Mouse (Mus musculus) liver, embryonic 16.5 days (tissue): ENCODE results near the gene 4931414P19Rik. TPM values are rescaled to one million over a fixed set of nuclear protein-coding genes. Genes with fewer than 3 reads are reported as not detected.

Experiments
- ATAC-seq: fragments of 200-750 bp; cut with Nextera tagmentation; 2 replicates; pipeline ENCODE4 v1.8.0; 2017; ENCODE audit warnings: low read depth, mild to moderate bottlenecking, moderate number of reproducible peaks, moderate library complexity
- H3K27ac ChIP-seq: fragments of 300-500 bp; sonication (generic); 2 replicates; pipeline ENCODE4 v1.5.1; 2014; ENCODE audit warnings: mild to moderate bottlenecking, low read length
- H3K27me3 ChIP-seq: fragments of 300-500 bp; sonication (generic); 2 replicates; pipeline ENCODE4 v1.6.1; 2014; ENCODE audit warnings: low read depth, low read length, mixed read lengths; ENCODE audit not compliant: control insufficient read depth, insufficient read depth
- H3K36me3 ChIP-seq: fragments of 300-500 bp; sonication (generic); 2 replicates; pipeline ENCODE4 v1.6.1; 2014; ENCODE audit warnings: mild to moderate bottlenecking; ENCODE audit not compliant: control insufficient read depth, insufficient read depth
- H3K4me1 ChIP-seq: fragments of 300-500 bp; sonication (generic); 2 replicates; pipeline ENCODE4 v1.6.1; 2014; ENCODE audit warnings: low read depth, low read length, mixed read lengths; ENCODE audit not compliant: control insufficient read depth
- H3K4me2 ChIP-seq: fragments of 300-500 bp; sonication (generic); 2 replicates; pipeline ENCODE4 v1.6.1; 2014; ENCODE audit warnings: low read depth, low read length, mixed read lengths
- H3K4me3 ChIP-seq: fragments of 300-500 bp; sonication (generic); 2 replicates; pipeline ENCODE4 v1.5.1; 2014; ENCODE audit warnings: low read depth, mild to moderate bottlenecking, low read length
- H3K9ac ChIP-seq: fragments of 300-500 bp; sonication (generic); 2 replicates; pipeline ENCODE4 v1.6.1; 2014; ENCODE audit warnings: low read depth, low read length
- H3K9me3 ChIP-seq: fragments of 300-500 bp; sonication (generic); replicated peaks from 2 replicates; pipeline ENCODE4 v1.6.1; 2016; ENCODE audit warnings: low read length; ENCODE audit not compliant: control insufficient read depth
- WGBS: fragments of 180-500 bp; shearing (Covaris S2); extraction: QIAGEN DNeasy Blood & Tissue Kit; methylation state at CpG from one replicate; pipeline ENCODE4 v1.1.7; 2014; ENCODE audit not compliant: insufficient replicate concordance; 5-methylcytosine and 5-hydroxymethylcytosine counted together
- polyA plus RNA-seq: library from polyadenylated mRNA; unstranded; fragments of >200 nt; fragmentation: Nextera tagmentation; extraction: Ambion mirVana; gene quantifications from 2 replicates; pipeline ENCODE4 v1.2.1, GENCODE M21; 2015

Gene 4931414P19Rik
- polyA plus RNA-seq, 1 experiment from 2014 or later, result 2.3 TPM

GRCm38 (mm10) chr14:54634182-54634581 lies 28.4 kb upstream of the 4931414P19Rik start:
- Histone ChIP-seq H3K36me3 (no peaks in the 10 kb centered on the region), H3K27me3 (peaks cover 3% of the 10 kb centered on the region; the same call in 1 of the 2 replicates), H3K4me3 (no peak overlapping the region), H3K9me3 (no peaks in the 10 kb centered on the region), H3K9ac (no peak overlapping the region), H3K4me1 (no peaks in the 10 kb centered on the region), H3K27ac (no peak overlapping the region), H3K4me2 (no peak overlapping the region)
- no peak for ATAC-seq
- WGBS, result 60% methylated on average over 4 of the region's 4 CpGs

GRCm38 (mm10) chr14:54632252-54632651 lies 26.5 kb upstream of the 4931414P19Rik start:
- no peak for ATAC-seq
- WGBS, result 87% methylated on average over 28 of the region's 37 CpGs
- Histone ChIP-seq H3K9me3 (no peaks in the 10 kb centered on the region), H3K4me2 (no peak overlapping the region), H3K9ac (no peak overlapping the region), H3K4me3 (no peak overlapping the region), H3K27ac (no peak overlapping the region), H3K27me3 (no peaks in the 10 kb centered on the region), H3K36me3 (no peaks in the 10 kb centered on the region), H3K4me1 (no peaks in the 10 kb centered on the region)

GRCm38 (mm10) chr14:54631240-54631599 lies 25.4 kb upstream of the 4931414P19Rik start:
- H3K4me3 ChIP-seq, result no peak overlapping the region
- no peaks in the 10 kb centered on the region for H3K27me3 ChIP-seq
- WGBS, result 80% methylated on average over 4 of the region's 4 CpGs
- no peaks in the 10 kb centered on the region for H3K36me3 ChIP-seq
- H3K27ac ChIP-seq, result no peak overlapping the region
- ATAC-seq, result no peak
- no peak overlapping the region for H3K9ac ChIP-seq
- no peak overlapping the region for H3K4me2 ChIP-seq
- H3K9me3 ChIP-seq, result no peaks in the 10 kb centered on the region
- no peaks in the 10 kb centered on the region for H3K4me1 ChIP-seq

- H3K36me3 ChIP-seq, result no peaks in the 10 kb centered on the region
- no peak for ATAC-seq
- no peak overlapping the region for H3K4me3 ChIP-seq
- 47% methylated on average over 11 of the region's 11 CpGs for WGBS
- no peaks in the 10 kb centered on the region for H3K4me1 ChIP-seq
- H3K9ac ChIP-seq, result no peak overlapping the region
- H3K27ac ChIP-seq, result no peak overlapping the region
- H3K4me2 ChIP-seq, result no peak overlapping the region
- no peaks in the 10 kb centered on the region for H3K9me3 ChIP-seq
- no peaks in the 10 kb centered on the region; the same call in 1 of the 2 replicates for H3K27me3 ChIP-seq
These were observed 24.9 kb upstream of the 4931414P19Rik start for GRCm38 (mm10) chr14:54630583-54631239.

DNA sequence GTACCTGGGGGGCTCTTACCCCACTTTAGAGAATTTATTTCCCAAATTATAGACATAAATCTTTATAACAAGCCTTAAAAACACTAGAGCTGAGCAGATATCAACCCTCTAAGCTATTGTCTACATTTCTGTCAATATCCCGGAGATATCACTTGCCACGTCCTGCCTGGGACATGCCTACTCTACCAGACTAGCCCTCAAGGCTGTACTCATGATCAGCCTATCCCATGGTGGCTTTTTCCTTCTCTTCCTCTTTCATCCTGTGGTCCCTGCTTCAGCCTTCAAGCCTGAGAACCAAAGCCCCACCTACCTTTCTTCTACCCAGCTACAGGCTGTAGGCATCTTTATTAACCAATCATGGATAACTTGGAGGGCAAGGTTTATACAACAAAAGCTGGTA lies 24.0 kb upstream of the 4931414P19Rik start:
- no peak overlapping the region for H3K4me3 ChIP-seq
- no peak overlapping the region for H3K4me2 ChIP-seq
- H3K9ac ChIP-seq, result no peak overlapping the region
- H3K36me3 ChIP-seq, result no peaks in the 10 kb centered on the region
- ATAC-seq, result no peak
- H3K4me1 ChIP-seq, result no peaks in the 10 kb centered on the region
- H3K27me3 ChIP-seq, result no peaks in the 10 kb centered on the region; the same call in 1 of the 2 replicates
- 63% methylated on average over 2 of the region's 2 CpGs for WGBS
- no peak overlapping the region for H3K27ac ChIP-seq
- H3K9me3 ChIP-seq, result no peaks in the 10 kb centered on the region

DNA sequence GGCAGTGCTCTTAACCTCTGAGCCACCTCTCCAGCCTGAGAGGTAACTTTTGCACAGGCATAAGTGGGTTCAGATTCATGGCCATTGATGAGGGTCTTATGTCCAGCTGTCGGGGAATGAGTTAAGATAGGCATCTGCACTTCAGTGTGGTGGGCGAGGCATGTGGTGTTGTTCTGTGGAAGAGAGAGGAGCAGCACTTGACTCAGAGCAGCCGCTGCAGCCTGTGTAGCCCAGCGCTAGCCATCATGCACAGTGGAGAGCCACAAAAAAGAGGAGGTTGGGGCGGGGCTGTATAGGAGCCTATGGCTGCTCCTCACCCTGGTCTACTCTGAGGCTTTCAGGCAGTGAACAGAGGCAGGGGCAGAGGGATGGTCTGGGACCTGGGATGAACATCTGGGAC lies 22.3 kb upstream of the 4931414P19Rik start:
- H3K4me3 ChIP-seq, result no peak overlapping the region
- H3K4me2 ChIP-seq, result no peak overlapping the region
- H3K4me1 ChIP-seq, result peaks cover 5% of the 10 kb centered on the region; the same call in 1 of the 2 replicates
- H3K27ac ChIP-seq, result no peak overlapping the region
- H3K36me3 ChIP-seq, result no peaks in the 10 kb centered on the region
- no peaks in the 10 kb centered on the region for H3K9me3 ChIP-seq
- H3K27me3 ChIP-seq, result no peaks in the 10 kb centered on the region; the same call in 1 of the 2 replicates
- H3K9ac ChIP-seq, result no peak overlapping the region
- no peak for ATAC-seq
- 53% methylated on average over 5 of the region's 5 CpGs for WGBS

GRCm38 (mm10) chr14:54624976-54625375 lies 19.2 kb upstream of the 4931414P19Rik start:
- no peaks in the 10 kb centered on the region for H3K36me3 ChIP-seq
- no peaks in the 10 kb centered on the region; the same call in 1 of the 2 replicates for H3K27me3 ChIP-seq
- WGBS, result 76% methylated on average over 10 of the region's 10 CpGs

GRCm38 (mm10) chr14:54623334-54623733 lies 17.5 kb upstream of the 4931414P19Rik start:
- ATAC-seq, result no peak
- WGBS, result 39% methylated on average over 6 of the region's 6 CpGs
- no peak overlapping the region for H3K4me3 ChIP-seq
- H3K4me1 ChIP-seq, result peaks cover 6% of the 10 kb centered on the region; the same call in 1 of the 2 replicates
- H3K27me3 ChIP-seq, result no peaks in the 10 kb centered on the region; the same call in 1 of the 2 replicates
- H3K4me2 ChIP-seq, result no peak overlapping the region
- H3K27ac ChIP-seq, result no peak overlapping the region
- no peaks in the 10 kb centered on the region for H3K9me3 ChIP-seq
- no peaks in the 10 kb centered on the region for H3K36me3 ChIP-seq
- no peak overlapping the region for H3K9ac ChIP-seq

More at GRCm38 (mm10) chr14:54624976-54625375, 19.2 kb upstream of the 4931414P19Rik start:
- Histone ChIP-seq H3K4me1 (peaks cover 6% of the 10 kb centered on the region; the same call in 1 of the 2 replicates), H3K4me3 (no peak overlapping the region), H3K9ac (no peak overlapping the region), H3K9me3 (no peaks in the 10 kb centered on the region), H3K4me2 (no peak overlapping the region), H3K27ac (no peak overlapping the region)
- ATAC-seq, result no peak

GRCm38 (mm10) chr14:54621133-54621532 lies 15.3 kb upstream of the 4931414P19Rik start, which contains the start of gene Psmb11:
TSS of gene Psmb11 (plus strand) at chr14:54621433.
- Histone ChIP-seq H3K9ac (no peak within 1 kb of the TSS), H3K27me3 (no peaks in the 10 kb centered on the region; the same call in 1 of the 2 replicates), H3K9me3 (no peaks in the 10 kb centered on the region), H3K4me3 (no peak within 1 kb of the TSS), H3K4me2 (no peak within 1 kb of the TSS), H3K4me1 (peaks cover 12% of the 10 kb centered on the region), H3K36me3 (no peaks in the 10 kb centered on the region), H3K27ac (no peak within 1 kb of the TSS)
- ATAC-seq, result no peak
- 76% methylated on average over 1 of the region's 1 CpGs for WGBS
